Mouse (Mus musculus) neural tube, embryonic 10.5 days (tissue): Measurements from ENCODE around the gene Tm7sf3.

Source experiments
- DNase-seq: peaks from one replicate; pipeline ENCODE4 v3.0.0-alpha.2; 2017; ENCODE audit warnings: low spot score; ENCODE audit errors: extremely low spot score

Tm7sf3 gene

GRCm38 (mm10) chr6:146661655-146662054 is 19.0 kb upstream of the Tm7sf3 start:
- DNase-seq = no peak

DNA sequence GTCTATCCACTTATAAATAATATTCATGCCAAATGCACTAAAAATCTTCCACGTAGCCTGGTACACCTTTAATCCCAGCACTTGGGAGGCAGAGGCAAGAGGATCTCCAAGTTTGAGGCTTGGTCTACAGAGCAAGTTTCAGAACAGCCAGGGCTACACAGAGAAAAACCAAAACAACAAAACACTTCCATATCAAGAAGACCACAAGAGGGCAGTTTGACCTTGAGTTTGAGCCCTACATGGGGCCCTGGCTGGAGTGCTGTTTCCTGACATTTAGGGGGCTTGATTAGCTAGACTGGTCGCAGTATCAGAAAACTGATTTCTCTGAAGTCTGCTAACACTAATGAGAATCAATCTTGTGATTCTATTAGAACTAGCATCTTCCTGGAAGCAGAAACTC is 18.0 kb upstream of the Tm7sf3 start:
- no peak for DNase-seq

- DNase-seq = no peak
Measured at GRCm38 (mm10) chr6:146653197-146653596, 10.6 kb upstream of the Tm7sf3 start.

DNA sequence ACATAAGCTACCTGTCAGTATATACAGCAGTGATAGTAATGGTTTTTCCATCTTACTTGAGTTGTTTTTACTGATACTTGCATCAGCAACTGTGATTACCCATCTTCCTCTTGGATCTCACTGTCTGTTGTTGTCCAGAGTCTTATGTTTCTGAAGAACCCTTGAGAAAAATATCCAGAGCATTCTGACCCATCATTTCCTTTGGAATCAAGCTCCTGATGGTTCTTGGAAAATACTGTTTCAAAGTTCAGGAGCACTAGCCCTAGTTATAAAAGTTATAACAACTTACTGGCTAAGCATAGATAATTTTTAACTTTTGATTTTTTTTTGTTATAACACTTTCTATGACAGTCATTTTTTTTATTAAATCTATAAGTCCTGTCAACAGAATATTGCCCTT is 8.8 kb upstream of the Tm7sf3 start:
- DNase-seq = no peak

- no peak for DNase-seq
Measured at GRCm38 (mm10) chr6:146650013-146650412, 7.4 kb upstream of the Tm7sf3 start.

GRCm38 (mm10) chr6:146643184-146643570 is 553 bp upstream of the Tm7sf3 start:
- DNase-seq = no peak

DNA sequence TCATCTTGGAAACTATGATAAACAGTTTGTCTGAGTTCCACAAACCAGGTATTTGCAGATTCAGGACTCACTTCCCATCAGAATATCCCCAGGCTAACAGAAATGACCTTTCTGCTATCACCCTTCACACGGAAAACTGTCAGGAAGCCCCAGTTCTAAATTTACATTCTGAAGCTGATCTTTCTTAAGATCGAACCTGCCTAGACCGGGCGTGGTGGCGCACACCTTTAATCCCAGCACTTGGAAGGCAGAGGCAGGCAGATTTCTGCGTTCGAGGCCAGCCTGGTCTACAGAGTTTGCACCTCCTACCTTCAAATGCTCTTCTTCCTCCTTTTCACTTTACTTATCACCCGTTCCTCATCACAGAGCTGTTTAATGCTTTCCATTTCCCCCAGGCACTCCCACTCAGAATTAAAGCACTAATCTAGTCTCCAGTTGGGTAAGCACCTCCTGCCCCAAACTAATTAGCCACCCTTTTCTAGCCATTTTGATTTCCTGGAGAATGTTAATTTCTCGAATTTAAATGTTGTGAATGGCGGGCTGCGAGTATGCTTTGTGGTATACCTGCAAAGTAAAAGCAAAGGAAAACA is 908 bp downstream of the Tm7sf3 start:
- no peak for DNase-seq

- DNase-seq = no peak
Measured at GRCm38 (mm10) chr6:146640991-146641390, 1.6 kb downstream of the Tm7sf3 start.

- DNase-seq = no peak
Measured at GRCm38 (mm10) chr6:146640068-146640965, 2.3 kb downstream of the Tm7sf3 start.

DNA sequence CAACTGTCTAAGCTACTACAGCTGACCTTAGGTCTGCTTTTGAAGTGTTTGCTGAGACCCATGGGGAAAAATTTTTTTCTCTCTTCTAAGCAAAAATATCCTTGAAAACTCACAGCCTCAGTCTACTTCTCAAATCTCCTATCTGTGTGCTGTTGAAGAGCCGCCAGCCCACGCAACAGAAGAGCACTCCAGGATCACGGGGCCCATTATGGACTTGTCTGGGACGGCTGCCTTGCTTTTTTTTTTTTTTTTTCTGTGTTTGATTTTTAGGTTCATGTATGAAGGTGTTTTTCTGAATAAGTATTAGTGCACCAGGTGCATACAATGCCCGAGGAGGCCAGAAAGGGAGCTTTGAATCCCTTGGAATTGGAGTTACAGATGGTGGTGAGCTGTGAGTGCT is 6.1 kb downstream of the Tm7sf3 start:
- DNase-seq = no peak

DNA sequence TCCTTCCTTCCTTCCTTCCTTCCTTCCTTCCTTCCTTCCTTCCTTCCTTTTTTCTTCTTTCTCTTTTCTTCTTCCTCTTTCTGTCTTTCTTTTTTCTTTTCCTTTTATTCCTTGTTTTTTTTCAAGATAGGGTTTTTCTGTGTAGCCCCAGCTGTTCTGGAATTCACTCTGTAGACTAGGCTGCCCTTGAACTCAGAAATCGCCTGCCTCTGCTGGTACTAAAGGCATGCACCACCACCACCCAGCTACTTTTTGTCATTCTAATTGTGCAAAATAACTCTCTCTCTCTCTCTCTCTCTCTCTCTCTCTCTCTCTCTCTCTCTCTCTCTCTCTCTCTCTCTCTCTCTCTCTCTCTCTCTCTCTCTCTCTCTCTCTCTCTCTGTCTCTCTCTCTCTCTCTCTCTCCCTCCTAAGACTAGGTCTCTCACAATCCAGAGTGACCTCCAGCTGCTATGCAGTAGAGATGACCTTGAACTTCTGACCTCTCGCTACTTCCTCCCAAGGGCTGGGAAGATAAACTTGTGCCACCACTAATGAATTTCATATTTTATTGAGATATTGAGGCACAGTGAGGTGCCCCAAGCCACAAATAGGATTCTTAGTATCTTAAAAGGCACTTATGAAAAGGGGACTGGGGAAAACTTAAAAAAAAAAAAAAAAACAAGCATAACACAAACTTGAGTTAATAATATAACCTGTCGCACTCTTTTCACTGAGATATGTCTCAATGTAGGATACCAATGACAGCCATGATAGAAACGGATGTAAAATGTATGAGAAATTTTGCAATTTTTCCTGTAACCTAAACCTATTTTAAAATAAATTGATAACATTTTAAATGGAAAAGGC is 7.6 kb downstream of the Tm7sf3 start:
- no peak for DNase-seq

DNA sequence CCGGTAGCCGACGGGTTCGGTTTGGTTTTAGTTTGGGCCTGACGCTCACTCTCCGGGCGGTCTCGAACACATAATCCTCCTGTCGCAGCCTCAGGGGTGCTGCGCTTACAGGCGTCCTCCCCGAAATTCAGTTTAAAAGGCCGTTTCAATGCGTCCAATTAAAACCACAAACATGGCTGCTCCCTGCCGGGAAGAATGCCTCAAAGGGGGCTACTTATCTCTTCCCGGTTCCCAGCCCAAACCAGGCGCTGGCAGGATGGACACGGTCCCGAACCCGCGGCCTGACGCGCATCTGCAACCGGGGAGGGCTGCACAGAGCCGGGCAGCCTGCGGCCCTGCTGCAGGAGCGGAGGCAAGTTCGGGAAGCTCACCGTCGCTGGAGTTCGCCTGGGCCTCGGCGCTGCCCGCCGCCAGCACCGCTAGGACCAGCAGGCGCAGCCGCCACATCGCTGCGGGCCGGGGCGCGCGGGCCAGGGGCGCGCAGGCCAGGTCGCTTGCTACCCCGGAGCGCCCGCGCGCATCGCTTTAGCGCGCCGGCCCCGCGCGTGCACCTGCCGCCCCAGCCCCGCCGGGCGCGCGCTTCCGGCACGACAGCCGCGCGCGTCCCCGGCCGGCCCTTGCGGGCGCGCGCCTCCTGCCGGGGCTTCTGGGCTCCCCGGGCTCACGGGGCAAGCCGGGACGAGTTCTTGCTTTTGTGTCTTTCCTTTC is 8.5 kb downstream of the Tm7sf3 start:
- peak; percentile 85 for DNase-seq

GRCm38 (mm10) chr6:146633629-146634014 is 9.0 kb downstream of the Tm7sf3 start:
- no peak for DNase-seq

DNA sequence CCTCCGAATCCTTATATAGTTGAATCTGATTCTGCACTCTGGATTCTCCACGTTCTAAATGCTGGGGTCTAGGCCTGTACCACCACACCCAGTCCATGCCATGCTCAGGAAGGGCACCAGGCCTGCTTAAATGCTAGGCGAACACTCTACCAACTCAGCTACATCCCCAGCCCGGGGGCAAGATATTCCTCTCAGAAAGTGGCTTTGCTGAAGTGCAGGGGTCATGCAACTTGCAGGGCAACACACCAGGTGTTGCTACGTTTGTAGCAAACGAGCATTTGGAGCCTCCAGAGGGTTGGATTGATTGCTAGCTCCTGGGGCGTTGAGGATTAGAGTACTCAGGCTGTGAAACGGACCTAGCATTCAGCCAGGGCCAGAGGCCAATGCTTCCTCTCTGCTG is 9.5 kb downstream of the Tm7sf3 start:
- no peak for DNase-seq

GRCm38 (mm10) chr6:146632403-146632802 is 10.2 kb downstream of the Tm7sf3 start:
- DNase-seq = no peak

DNA sequence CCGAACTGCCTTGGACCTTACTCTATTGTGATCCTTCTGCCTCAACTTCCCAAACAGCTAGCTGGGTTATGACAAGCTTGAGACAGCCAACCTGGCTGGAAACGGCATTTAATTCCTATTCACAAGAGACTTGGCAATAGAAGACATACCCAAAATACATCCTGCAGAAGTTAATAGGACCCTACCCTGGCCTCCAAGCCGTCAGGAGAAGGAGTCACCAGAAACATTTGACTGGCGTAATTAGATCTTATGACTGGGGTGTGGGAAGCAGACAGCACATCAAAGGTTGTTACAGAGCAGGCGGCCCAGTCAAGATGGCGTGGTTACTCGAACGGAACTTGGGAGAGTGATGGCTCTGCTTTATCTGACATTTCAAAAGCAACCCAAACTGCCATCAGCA is 10.8 kb downstream of the Tm7sf3 start:
- DNase-seq = no peak

- no peak for DNase-seq
Measured at GRCm38 (mm10) chr6:146630961-146631360, 11.7 kb downstream of the Tm7sf3 start.

- DNase-seq = no peak
Measured at GRCm38 (mm10) chr6:146629781-146630756, 12.6 kb downstream of the Tm7sf3 start.

DNA sequence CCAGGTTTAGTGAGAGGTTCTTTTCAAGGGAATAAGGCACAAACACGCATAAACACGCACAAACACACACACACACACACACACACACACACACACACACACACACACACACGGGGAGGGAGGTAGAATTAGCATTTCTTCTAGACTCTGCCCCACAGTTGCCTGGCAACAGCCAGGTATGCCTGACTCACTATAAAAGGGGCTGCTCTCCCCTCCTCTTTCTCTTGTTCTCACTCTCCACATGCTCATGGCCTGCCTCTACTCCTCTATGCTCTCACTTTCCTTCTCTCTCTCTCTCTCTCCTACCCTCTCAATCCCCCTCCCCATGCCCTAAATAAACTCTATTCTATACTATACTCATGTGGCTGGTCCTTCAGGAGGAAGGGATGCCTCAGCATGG is 14.5 kb downstream of the Tm7sf3 start:
- no peak for DNase-seq

DNA sequence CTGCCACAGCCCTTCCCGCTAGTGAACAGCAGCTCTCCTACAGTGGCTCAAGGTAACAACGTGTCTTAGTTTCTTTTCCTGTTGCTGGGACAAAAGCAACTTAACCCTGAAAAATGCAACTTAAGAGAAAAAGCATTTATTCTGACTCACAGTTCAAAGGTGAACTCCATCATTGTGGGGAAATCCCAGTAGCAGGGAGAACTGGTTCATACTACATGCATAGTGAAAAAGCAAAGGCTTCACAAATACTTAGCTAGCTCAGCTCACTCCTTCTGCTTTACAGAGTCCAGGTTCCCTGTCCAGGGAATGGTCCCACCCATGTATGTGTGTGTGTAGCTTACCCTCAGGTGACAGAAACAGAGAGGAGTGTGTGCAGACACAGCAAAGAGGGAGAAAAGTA is 26.0 kb downstream of the Tm7sf3 start:
- DNase-seq = no peak
